Comparison of ENCODE assay signal across 12 mouse cellular contexts in the genomic region with DNA sequence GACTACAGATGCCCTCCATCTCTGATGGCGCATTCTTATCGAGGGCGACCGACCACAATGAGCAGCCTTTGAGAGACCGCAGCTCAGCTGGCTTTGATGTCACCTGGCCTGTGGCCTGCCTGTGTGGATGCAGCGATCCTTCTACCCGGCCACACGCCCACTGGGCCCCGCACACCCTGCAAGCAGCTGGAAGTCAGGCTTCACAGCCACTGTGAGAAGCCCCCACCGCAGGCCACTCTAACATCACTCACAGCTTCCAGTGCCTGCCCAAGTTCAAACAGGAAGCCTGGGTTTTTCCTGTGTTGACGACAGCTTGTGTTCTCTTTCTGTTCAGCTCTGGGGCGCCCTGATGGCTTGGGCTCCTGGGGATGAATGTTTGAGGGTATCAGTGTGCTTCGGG. TPM values are rescaled to one million over a fixed set of nuclear protein-coding genes. Genes with fewer than 3 reads are reported as not detected.
DNase-seq lines count a peak whose midpoint lies in the region; ATAC-seq and TF ChIP-seq lines count a peak whose summit lies in the region.
"Had no signal": no experiment of that assay in that cellular context is flagged by ENCODE, and none has a peak within 500 bp of the region (broad histone marks: within the 10 kb centered on the region; RNA-seq: fewer than 3 reads in every experiment).

No protein-coding gene starts in this region.

- no peak for TF ChIP-seq CTCF in liver, postnatal 0 days (IDR thresholded peaks at IDR 0.05; ENCODE audit: low read depth)

- H3K4me3 ChIP-seq in liver, postnatal 0 days (ENCODE audit: low read depth, low read length) = no peak overlapping the region
- no peak overlapping the region for H3K4me3 ChIP-seq in liver, embryonic 11.5 days (ENCODE audit: low read depth, low read length)
- no peak overlapping the region for H3K4me3 ChIP-seq in kidney, embryonic 16.5 days (ENCODE audit: low read length)
- H3K4me3 ChIP-seq: heart, adult 2 months had no signal

- TF ChIP-seq EP300 in liver, postnatal 0 days (IDR thresholded peaks at IDR 0.05; ENCODE audit: low read depth) = no peak

- no peak for ATAC-seq in liver, postnatal 0 days
- ATAC-seq in liver, embryonic 11.5 days (replicated peaks; ENCODE audit: low FRiP score) = no peak
- ATAC-seq in hematopoietic stem cell, adult 5-6 weeks (replicated peaks in 1 of 2; ENCODE audit: insufficient read depth in 1 of 2, low FRiP score in 2 of 2, low TSS enrichment in 1 of 2, low read depth in 1 of 2, poor library complexity in 2 of 2, severe bottlenecking in 2 of 2) = peak; percentile 89 to 94
- no peak for ATAC-seq in kidney, embryonic 16.5 days (ENCODE audit: low FRiP score, low TSS enrichment)

- 29% methylated on average over 13 of the region's 13 CpGs for WGBS in liver, postnatal 0 days (ENCODE audit: insufficient replicate concordance)
- 36% methylated on average over 13 of the region's 13 CpGs for WGBS in liver, embryonic 11.5 days
- 64% methylated on average over 13 of the region's 13 CpGs for WGBS in kidney, embryonic 16.5 days

- peak; percentile 40 for DNase-seq in liver, postnatal 0 days
- DNase-seq in liver, embryonic 11.5 days (ENCODE audit: low spot score) = no peak
- peak; percentile 58 to 75 for DNase-seq in lung, postnatal 4 days
- peak; percentile 86 for DNase-seq in thymus, postnatal 14 days
- DNase-seq in kidney, adult 18-20 months = no peak
- DNase-seq in heart, adult 11 months = no peak
- DNase-seq: cerebellum, postnatal 36 days; heart, adult 2 months had no signal

- H3K36me3 ChIP-seq in liver, postnatal 0 days (replicated peaks; ENCODE audit: insufficient read depth, low read length) = no peaks in the 10 kb centered on the region
- H3K36me3 ChIP-seq in liver, embryonic 11.5 days (ENCODE audit: control insufficient read depth, insufficient read depth, low read length) = no peaks in the 10 kb centered on the region
- no peaks in the 10 kb centered on the region for H3K36me3 ChIP-seq in kidney, embryonic 16.5 days (ENCODE audit: insufficient read depth, low read length)

- 0 out of 2 replicates have a peak overlapping the region, but pooled peaks have one; percentile 1 for H3K27ac ChIP-seq in liver, postnatal 0 days (ENCODE audit: low read depth)
- no peak overlapping the region for H3K27ac ChIP-seq in liver, embryonic 11.5 days (ENCODE audit: low read depth, low read length)
- no peak overlapping the region for H3K27ac ChIP-seq in kidney, embryonic 16.5 days (ENCODE audit: low read length)
- H3K27ac ChIP-seq: heart, adult 2 months; macrophage; stomach, postnatal 0 days had no signal

- no peak overlapping the region for H3K9ac ChIP-seq in liver, postnatal 0 days (replicated peaks)
- no peak overlapping the region for H3K9ac ChIP-seq in liver, embryonic 11.5 days (ENCODE audit: low read depth, low read length)
- H3K9ac ChIP-seq in kidney, embryonic 16.5 days (replicated peaks; ENCODE audit: low read length) = no peak overlapping the region

- H3K4me1 ChIP-seq in liver, postnatal 0 days (ENCODE audit: insufficient read depth) = no peaks in the 10 kb centered on the region
- no peaks in the 10 kb centered on the region for H3K4me1 ChIP-seq in liver, embryonic 11.5 days (replicated peaks; ENCODE audit: control insufficient read depth, insufficient read depth, low read length)
- H3K4me1 ChIP-seq in kidney, embryonic 16.5 days (ENCODE audit: insufficient read depth, low read length) = no peaks in the 10 kb centered on the region

- H3K27me3 ChIP-seq in liver, postnatal 0 days (ENCODE audit: insufficient read depth, low read length) = 0 out of 2 replicates have a peak, but pooled peaks cover 5% of the 10 kb centered on the region
- peaks cover 14% of the 10 kb centered on the region for H3K27me3 ChIP-seq in liver, embryonic 11.5 days (replicated peaks; ENCODE audit: control insufficient read depth, insufficient read depth, low read length)
- no peaks in the 10 kb centered on the region for H3K27me3 ChIP-seq in kidney, embryonic 16.5 days (ENCODE audit: insufficient read depth, low read length)

- H3K4me2 ChIP-seq in liver, postnatal 0 days (ENCODE audit: low read depth, low read length) = peak overlapping the region; percentile 7; the same call in 1 of the 2 replicates
- H3K4me2 ChIP-seq in liver, embryonic 11.5 days = no peak overlapping the region
- no peak overlapping the region for H3K4me2 ChIP-seq in kidney, embryonic 16.5 days (replicated peaks; ENCODE audit: low read depth, low read length)

- no peaks in the 10 kb centered on the region for H3K9me3 ChIP-seq in liver, postnatal 0 days (ENCODE audit: low read length)
- H3K9me3 ChIP-seq in liver, embryonic 11.5 days (ENCODE audit: control insufficient read depth, low read length) = no peaks in the 10 kb centered on the region
- H3K9me3 ChIP-seq in kidney, embryonic 16.5 days (ENCODE audit: low read length) = no peaks in the 10 kb centered on the region

RNA-seq across cellular contexts. Expression of a gene that starts 35.6 kb away (rescaled TPM):
- polyA plus RNA-seq in liver, postnatal 0 days (2015; fragmentation: Nextera tagmentation; extraction: Ambion mirVana) = 1.4 and 1.5 TPM in 2 replicates
- polyA plus RNA-seq in liver, embryonic 11.5 days (2014; fragmentation: Nextera tagmentation; extraction: Ambion mirVana) = 6.6 and 6.8 TPM in 2 replicates
- 1.1 and 1.4 TPM in 2 replicates for total RNA-seq in hematopoietic stem cell, adult 5-6 weeks (2017)
- polyA plus RNA-seq in kidney, embryonic 16.5 days (2015; fragmentation: Nextera tagmentation; extraction: Ambion mirVana) = 5.6 and 7.1 TPM in 2 replicates

RNA-seq across cellular contexts. Expression of a gene that starts 42.2 kb away (rescaled TPM):
- polyA plus RNA-seq in liver, postnatal 0 days (2015; fragmentation: Nextera tagmentation; extraction: Ambion mirVana) = 101 and 104 TPM in 2 replicates
- polyA plus RNA-seq in liver, embryonic 11.5 days (2014; fragmentation: Nextera tagmentation; extraction: Ambion mirVana) = 228 and 243 TPM in 2 replicates
- total RNA-seq in hematopoietic stem cell, adult 5-6 weeks (2017) = 173 and 192 TPM in 2 replicates
- 407 and 427 TPM in 2 replicates for polyA plus RNA-seq in kidney, embryonic 16.5 days (2015; fragmentation: Nextera tagmentation; extraction: Ambion mirVana)

Comparison
In these comparisons a context has a peak if more than half of its experiments do, and no peak if none do; other contexts are left out.
1. DNase-seq: peak in liver, postnatal 0 days (single experiment), lung, postnatal 4 days (2 of 2) and thymus, postnatal 14 days (single experiment); none in liver, embryonic 11.5 days (single experiment), kidney, adult 18-20 months (single experiment) and heart, adult 11 months (single experiment).
2. ATAC-seq: peak in hematopoietic stem cell, adult 5-6 weeks (2 of 2); none in liver, postnatal 0 days (single experiment), liver, embryonic 11.5 days (single experiment) and kidney, embryonic 16.5 days (single experiment).